Mouse (Mus musculus) myocyte (in vitro differentiated cells): ENCODE data around the gene Gm20388. TPM values are rescaled to one million over a fixed set of nuclear protein-coding genes. Genes with fewer than 3 reads are reported as not detected.

Source experiments
- H3K27me3 ChIP-seq: one replicate; pipeline ENCODE4 v1.6.1; 2011; ENCODE audit not compliant: control insufficient read depth, insufficient read depth, insufficient read length
- H3K36me3 ChIP-seq: one replicate; pipeline ENCODE4 v1.6.1; 2011; ENCODE audit not compliant: control insufficient read depth, insufficient read depth
- H3K4me2 ChIP-seq: one replicate; pipeline ENCODE4 v1.6.1; 2011; ENCODE audit warnings: low read depth, control low read depth
- H3K4me3 ChIP-seq: one replicate; pipeline ENCODE4 v1.5.1; 2011; ENCODE audit warnings: mild to moderate bottlenecking, control low read depth, moderate library complexity
- H3K79me2 ChIP-seq: one replicate; pipeline ENCODE4 v1.6.1; 2011; ENCODE audit not compliant: control insufficient read depth, insufficient read depth
- H3ac ChIP-seq: one replicate; pipeline ENCODE4 v1.6.1; 2011; ENCODE audit not compliant: control insufficient read depth, insufficient read length
- CEBPB ChIP-seq: IDR thresholded peaks from 2 replicates; pipeline ENCODE4 v1.6.1; 2011; ENCODE audit warnings: mild to moderate bottlenecking, moderate library complexity; ENCODE audit not compliant: poor library complexity, insufficient read depth, severe bottlenecking
- E2F4 ChIP-seq: IDR thresholded peaks from one replicate; pipeline ENCODE4 v1.6.1; 2011; ENCODE audit warnings: mild to moderate bottlenecking, control low read depth, moderate library complexity; ENCODE audit not compliant: insufficient read depth
- MAX ChIP-seq: IDR thresholded peaks from one replicate; pipeline ENCODE4 v1.6.1; 2011; ENCODE audit warnings: low read depth, mild to moderate bottlenecking, control low read depth
- MYOD1 ChIP-seq, 3 experiments: IDR thresholded peaks; one replicate each; pipeline ENCODE4 v1.6.1; 2011; ENCODE audit warnings: control low read depth in 2 of 3, low read depth in 2 of 3, mild to moderate bottlenecking in 2 of 3, moderate library complexity in 1 of 3; ENCODE audit not compliant: insufficient read length in 2 of 3, control insufficient read depth in 1 of 3
- MYOG ChIP-seq, 3 experiments: IDR thresholded peaks; one replicate each; pipeline ENCODE4 v1.6.1; 2011; ENCODE audit warnings: control low read depth in 2 of 3, low read depth in 2 of 3, mild to moderate bottlenecking in 2 of 3; ENCODE audit not compliant: insufficient read length in 2 of 3, control insufficient read depth in 1 of 3, insufficient read depth in 1 of 3
- POLR2A ChIP-seq: IDR thresholded peaks from one replicate; pipeline ENCODE4 v1.6.1; 2011; ENCODE audit warnings: low read depth, mild to moderate bottlenecking, control low read depth, moderate library complexity; ENCODE audit not compliant: insufficient read length
- POLR2AphosphoS2 ChIP-seq: IDR thresholded peaks from one replicate; pipeline ENCODE4 v1.6.1; 2011; ENCODE audit warnings: low read depth, control low read depth; ENCODE audit not compliant: insufficient read length
- REST ChIP-seq: IDR thresholded peaks from one replicate; pipeline ENCODE4 v1.6.1; 2011; ENCODE audit warnings: mild to moderate bottlenecking, control low read depth, moderate library complexity; ENCODE audit not compliant: insufficient read depth, insufficient read length
- SRF ChIP-seq: IDR thresholded peaks from one replicate; pipeline ENCODE4 v1.6.1; 2011; ENCODE audit warnings: low read depth; ENCODE audit not compliant: control insufficient read depth, insufficient read length
- TCF12 ChIP-seq: IDR thresholded peaks from one replicate; pipeline ENCODE4 v1.6.1; 2011; ENCODE audit warnings: mild to moderate bottlenecking, control low read depth; ENCODE audit not compliant: poor library complexity, insufficient read depth, severe bottlenecking
- TCF3 ChIP-seq: IDR thresholded peaks from one replicate; pipeline ENCODE4 v1.6.1; 2011; ENCODE audit warnings: low read depth, control low read depth; ENCODE audit not compliant: insufficient read length
- USF1 ChIP-seq: IDR thresholded peaks from one replicate; pipeline ENCODE4 v1.6.1; 2011; ENCODE audit warnings: low read depth, mild to moderate bottlenecking, control low read depth, moderate library complexity
- polyA plus RNA-seq: library from polyadenylated mRNA; unstranded; fragments of >200 nt; fragmentation: generic; extraction: Trizol; gene quantifications from one replicate; pipeline ENCODE4 v1.2.1, GENCODE M21; 2012; ENCODE audit warnings: missing spikeins

Gene Gm20388
- polyA plus RNA-seq, 1 experiment: 15.3 TPM

- Histone ChIP-seq H3K79me2 (no peaks in the 10 kb centered on the region), H3ac (no peak overlapping the region), H3K36me3 (no peaks in the 10 kb centered on the region), H3K4me3 (no peak overlapping the region), H3K27me3 (peaks cover 5% of the 10 kb centered on the region), H3K4me2 (no peak overlapping the region)
- TF ChIP-seq USF1: no peak
- no peak for TF ChIP-seq CEBPB
- TF ChIP-seq E2F4: no peak
- no peak for TF ChIP-seq MYOD1 (IDR thresholded peaks at IDR 0.05; ENCODE audit: control insufficient read depth in 1 of 3, insufficient read length in 2 of 3, low read depth in 2 of 3)
- no peak for TF ChIP-seq POLR2A
- no peak for TF ChIP-seq REST
- TF ChIP-seq TCF12: no peak
Observed at GRCm38 (mm10) chr8:122616181-122616905, 2705.7 kb downstream of the Gm20388 start.

- TF ChIP-seq MYOD1 (IDR thresholded peaks at IDR 0.05; ENCODE audit: control insufficient read depth in 1 of 3, insufficient read length in 2 of 3, low read depth in 2 of 3) (peak in 2 of 3 experiments; percentile 45 to 48), MYOG (IDR thresholded peaks at IDR 0.05; ENCODE audit: control insufficient read depth in 1 of 3, insufficient read depth in 1 of 3, insufficient read length in 2 of 3, low read depth in 2 of 3) (peak in 2 of 3 experiments; percentile 37 to 75), POLR2AphosphoS2 (no peak)
- H3K27me3 ChIP-seq: peaks cover 13% of the 10 kb centered on the region
- H3K36me3 ChIP-seq: no peaks in the 10 kb centered on the region
- no peak overlapping the region for H3ac ChIP-seq
- H3K4me2 ChIP-seq: no peak overlapping the region
- no peak overlapping the region for H3K4me3 ChIP-seq
- no peaks in the 10 kb centered on the region for H3K79me2 ChIP-seq
Observed at GRCm38 (mm10) chr8:122617947-122618546, 2707.4 kb downstream of the Gm20388 start.

- Histone ChIP-seq H3K27me3 (peaks cover 13% of the 10 kb centered on the region), H3K4me2 (no peak overlapping the region), H3K36me3 (no peaks in the 10 kb centered on the region), H3ac (no peak overlapping the region), H3K4me3 (no peak overlapping the region), H3K79me2 (no peaks in the 10 kb centered on the region)
- TF ChIP-seq TCF12: no peak
- TF ChIP-seq POLR2AphosphoS2: no peak
- TF ChIP-seq REST: no peak
Observed at GRCm38 (mm10) chr8:122618660-122619378, 2708.2 kb downstream of the Gm20388 start.

GRCm38 (mm10) chr8:122620446-122620845 is 2709.8 kb downstream of the Gm20388 start:
- Histone ChIP-seq H3K36me3 (no peaks in the 10 kb centered on the region), H3K79me2 (no peaks in the 10 kb centered on the region), H3K4me3 (no peak overlapping the region), H3K4me2 (no peak overlapping the region), H3K27me3 (peaks cover 18% of the 10 kb centered on the region), H3ac (no peak overlapping the region)
- TF ChIP-seq USF1 (no peak), REST (no peak), SRF (no peak), CEBPB (no peak), TCF12 (no peak), E2F4 (no peak), POLR2A (no peak), MAX (no peak), POLR2AphosphoS2 (no peak), TCF3 (no peak), MYOG (IDR thresholded peaks at IDR 0.05; ENCODE audit: control insufficient read depth in 1 of 3, insufficient read depth in 1 of 3, insufficient read length in 2 of 3, low read depth in 2 of 3) (no peak), MYOD1 (IDR thresholded peaks at IDR 0.05; ENCODE audit: control insufficient read depth in 1 of 3, insufficient read length in 2 of 3, low read depth in 2 of 3) (no peak)

- no peak within 1 kb of the TSS for H3K4me3 ChIP-seq
- TF ChIP-seq TCF3 (no peak), USF1 (no peak), REST (no peak), MYOG (IDR thresholded peaks at IDR 0.05; ENCODE audit: control insufficient read depth in 1 of 3, insufficient read depth in 1 of 3, insufficient read length in 2 of 3, low read depth in 2 of 3) (peak in 1 of 3 experiments; percentile 9), CEBPB (no peak), MYOD1 (IDR thresholded peaks at IDR 0.05; ENCODE audit: control insufficient read depth in 1 of 3, insufficient read length in 2 of 3, low read depth in 2 of 3) (no peak)
- no peak within 1 kb of the TSS for H3ac ChIP-seq
- H3K79me2 ChIP-seq: no peaks in the 10 kb centered on the region
- H3K27me3 ChIP-seq: peaks cover 18% of the 10 kb centered on the region
- no peaks in the 10 kb centered on the region for H3K36me3 ChIP-seq
- no peak within 1 kb of the TSS for H3K4me2 ChIP-seq
Observed at GRCm38 (mm10) chr8:122622727-122623126, 2712.1 kb downstream of the Gm20388 start, which contains the start of gene Pabpn1l. Pabpn1l (minus strand) TSS chr8:122622739.
